8 mouse cellular contexts compared by ENCODE assay signal in the genomic region with DNA sequence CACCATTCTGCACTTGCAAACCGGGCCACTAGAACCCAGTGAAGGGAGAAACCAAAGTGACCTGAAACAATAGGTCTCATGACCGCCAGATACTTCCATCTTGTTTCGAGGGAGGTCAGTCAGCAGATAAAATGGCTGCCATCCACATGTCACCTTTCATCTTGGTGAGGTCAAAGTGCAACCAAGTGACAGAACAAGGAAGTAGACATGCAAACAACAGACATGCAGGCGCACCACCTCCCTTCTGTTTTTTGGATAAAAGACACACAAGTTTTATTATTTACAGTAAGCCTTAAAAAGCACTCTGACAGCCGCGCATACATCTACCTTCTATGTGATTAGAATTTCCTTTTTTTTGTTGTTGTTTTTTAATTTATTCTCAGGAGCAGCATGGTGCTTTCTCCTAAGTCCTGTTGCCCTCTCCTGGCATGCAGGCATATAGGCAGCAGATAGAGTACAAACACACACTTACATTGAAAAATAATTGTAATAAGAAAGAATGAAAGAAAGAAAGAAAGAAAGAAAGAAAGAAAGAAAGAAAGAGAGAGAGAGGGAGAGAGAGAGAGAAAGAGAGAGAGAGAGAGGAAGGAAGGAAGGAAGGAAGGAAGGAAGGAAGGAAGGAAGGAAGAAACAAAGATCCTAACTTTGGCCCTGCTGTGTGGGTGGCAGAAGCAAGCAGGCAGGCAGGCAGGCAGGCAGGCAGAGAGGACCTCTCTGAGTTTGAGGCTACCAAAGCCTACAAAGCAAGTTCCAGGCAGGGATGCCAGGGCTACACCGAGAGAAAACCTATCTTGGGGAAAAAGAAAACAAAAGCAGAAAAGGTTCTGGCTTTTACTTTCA.
A peak's percentile ranks its signal among the peaks of the same experiment; 100 is the strongest.
DNase-seq lines count a peak whose midpoint lies in the region; ATAC-seq lines count a peak whose summit lies in the region.
"Not testable (repeated sequence)": the region's sequence is repeated elsewhere in the genome, so short reads cannot be mapped to it uniquely, and the experiment has no call there.

No protein-coding gene starts in this region.

- H3K27ac ChIP-seq in embryonic facial prominence, embryonic 13.5 days; heart, embryonic 10.5 days; limb, embryonic 15.5 days: not testable (repeated sequence)

- H3K27me3 ChIP-seq in embryonic facial prominence, embryonic 13.5 days; heart, embryonic 10.5 days (ENCODE audit: insufficient read depth, poor library complexity, severe bottlenecking); limb, embryonic 15.5 days: not testable (repeated sequence)

- WGBS in embryonic facial prominence, embryonic 13.5 days = 76% methylated on average over 7 of the region's 7 CpGs
- WGBS in heart, embryonic 10.5 days = 74% methylated on average over 7 of the region's 7 CpGs
- 68% methylated on average over 7 of the region's 7 CpGs for WGBS in limb, embryonic 15.5 days

- not testable (repeated sequence) for H3K36me3 ChIP-seq in embryonic facial prominence, embryonic 13.5 days; heart, embryonic 10.5 days; limb, embryonic 15.5 days

- peak; percentile 89 for DNase-seq in A20 (ENCODE audit: low read depth, low spot score)
- DNase-seq in heart, embryonic 10.5 days (ENCODE audit: low spot score) = peak; percentile 85
- DNase-seq in hindlimb bud, embryonic 11.5 days (ENCODE audit: extremely low spot score, low read depth, low spot score) = peak; percentile 66
- DNase-seq in mesoderm, embryonic 11.5 days (ENCODE audit: low read depth, low spot score) = peak; percentile 34
- peak; percentile 0 for DNase-seq in retina, adult 2 months (ENCODE audit: low read depth, low spot score)

- peak; percentile 64 for ATAC-seq in activated CD4-positive, CD25-positive, alpha-beta regulatory T cell, adult 4 months
- peak; percentile 85 for ATAC-seq in embryonic facial prominence, embryonic 13.5 days (ENCODE audit: insufficient number of reproducible peaks, insufficient read depth, low FRiP score, low TSS enrichment, low read depth)
- peak; percentile 91 for ATAC-seq in limb, embryonic 15.5 days (ENCODE audit: insufficient number of reproducible peaks, low FRiP score, low TSS enrichment, low read depth)

- not testable (repeated sequence) for H3K4me1 ChIP-seq in embryonic facial prominence, embryonic 13.5 days; heart, embryonic 10.5 days; limb, embryonic 15.5 days

- H3K4me2 ChIP-seq in embryonic facial prominence, embryonic 13.5 days; limb, embryonic 15.5 days: not testable (repeated sequence)

- not testable (repeated sequence) for H3K4me3 ChIP-seq in embryonic facial prominence, embryonic 13.5 days; heart, embryonic 10.5 days; limb, embryonic 15.5 days

- not testable (repeated sequence) for H3K9ac ChIP-seq in embryonic facial prominence, embryonic 13.5 days; limb, embryonic 15.5 days

- H3K9me3 ChIP-seq in embryonic facial prominence, embryonic 13.5 days; heart, embryonic 10.5 days; limb, embryonic 15.5 days: not testable (repeated sequence)

Comparison
In these comparisons a context has a peak if more than half of its experiments do, and no peak if none do; other contexts are left out.
1. DNase-seq: peak in every context shown above with its lines; median percentile 89 in A20; 85 in heart, embryonic 10.5 days; 66 in hindlimb bud, embryonic 11.5 days; 34 in mesoderm, embryonic 11.5 days; 0 in retina, adult 2 months.